Mouse (Mus musculus) urinary bladder, postnatal 4 days (tissue): ENCODE measurements around the gene Trpd52l3.
"Not testable (repeated sequence)": the region's sequence is repeated elsewhere in the genome, so short reads cannot be mapped to it uniquely, and the experiment has no call there.

Source experiments
- DNase-seq, 2 experiments: peaks; one replicate each; pipeline ENCODE4 v3.0.0; 2021 to 2022; ENCODE audit warnings: low spot score in 2 of 2

Gene Trpd52l3

DNA sequence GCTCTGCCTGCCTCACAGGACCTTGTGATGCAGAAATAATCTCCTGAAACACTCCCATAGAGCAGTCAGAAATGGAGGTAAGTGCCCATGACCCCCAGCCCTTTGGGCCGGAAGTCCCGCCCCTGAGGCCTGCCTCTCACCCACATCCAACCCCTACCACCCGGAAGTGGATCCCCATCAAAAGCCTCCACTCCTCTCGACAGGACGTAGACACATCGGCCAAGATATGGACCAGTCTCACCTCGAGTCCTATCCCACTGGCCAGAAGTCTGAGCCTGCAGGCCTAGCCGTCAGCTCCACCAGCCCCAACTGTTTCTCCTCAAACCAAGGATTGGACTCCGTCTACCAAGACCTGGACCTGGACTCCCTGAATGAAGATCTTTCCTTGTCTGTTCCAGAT is at the start of gene Trpd52l3:
TSS of gene Trpd52l3 (plus strand) at position 170 of the 400 bp plus-strand sequence.
- no peak for DNase-seq

DNA sequence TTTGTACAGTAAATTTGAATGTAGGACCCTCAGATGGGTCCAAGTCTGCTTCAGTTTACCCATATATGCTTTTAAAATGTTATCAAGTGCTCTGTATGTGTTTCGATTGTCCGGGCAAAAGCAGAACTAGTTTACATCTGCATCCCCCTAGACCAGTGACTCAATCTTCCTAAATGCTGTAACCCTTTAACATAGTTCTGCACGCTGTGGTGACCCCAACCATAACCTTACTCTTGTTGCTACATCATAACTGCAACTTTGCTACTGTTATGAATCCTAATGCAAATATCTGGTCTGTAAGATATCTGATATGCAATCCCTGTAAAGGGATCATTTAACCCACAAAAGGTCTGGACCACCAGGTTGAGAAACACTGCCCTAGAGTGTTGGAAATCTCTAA is 49.8 kb upstream of the Trpd52l3 start:
- DNase-seq, result no peak

DNA sequence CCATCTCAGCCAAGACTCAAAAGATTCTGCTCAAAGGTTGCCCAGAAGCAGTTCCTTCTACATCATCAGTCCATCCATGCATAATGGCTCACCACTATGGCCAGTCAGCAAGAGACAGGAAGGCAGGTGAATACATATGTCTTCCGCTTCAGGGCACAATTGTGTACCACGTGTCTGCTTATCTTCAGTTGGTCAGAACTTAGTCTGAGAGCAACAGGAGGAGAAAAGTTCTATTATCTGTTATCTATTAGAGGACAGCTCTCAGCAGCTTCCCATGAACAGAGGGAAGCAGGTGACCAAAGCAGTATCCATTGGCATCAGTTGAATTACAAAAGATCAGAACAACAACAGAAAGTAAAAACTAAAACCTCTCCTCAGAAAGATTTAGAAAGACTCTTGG is 48.1 kb upstream of the Trpd52l3 start:
- no peak for DNase-seq

DNA sequence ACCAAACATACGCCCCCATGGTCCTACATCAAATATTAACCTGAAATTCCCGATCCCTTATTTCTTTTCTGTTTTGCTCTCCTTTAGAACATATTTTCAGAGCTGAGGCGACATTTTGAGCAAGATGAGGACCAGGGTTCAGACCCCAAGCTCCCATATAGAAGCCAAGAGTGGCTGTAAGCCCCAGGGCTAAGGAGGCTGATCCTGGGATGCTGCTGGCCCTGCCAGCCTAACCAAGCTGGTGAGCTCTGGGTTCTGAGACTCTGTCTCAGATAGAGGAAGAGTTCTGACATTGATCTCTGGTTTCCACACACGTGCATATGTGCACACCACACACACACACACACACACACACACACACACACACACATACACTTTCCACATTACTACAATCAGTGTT is 42.7 kb upstream of the Trpd52l3 start:
- no peak for DNase-seq

DNA sequence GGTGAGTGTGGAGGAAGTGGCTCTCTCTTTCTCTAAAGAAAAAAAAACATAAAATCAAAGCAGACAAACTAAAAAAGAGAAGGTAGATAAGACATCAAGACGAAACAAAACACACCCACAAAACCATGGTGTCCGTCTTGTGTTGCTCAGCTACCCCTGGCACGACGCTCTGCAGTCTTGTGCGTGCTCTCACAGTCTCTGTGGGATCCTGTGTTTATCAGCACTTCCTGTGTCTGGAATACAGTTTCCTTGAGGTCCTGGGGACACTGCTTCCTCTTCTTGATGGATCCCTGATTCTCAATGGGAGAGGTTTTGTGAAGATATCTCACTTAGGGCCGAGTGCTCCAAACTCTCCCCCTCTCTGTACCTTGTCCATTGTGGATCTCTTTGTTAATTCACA is 41.7 kb upstream of the Trpd52l3 start:
- DNase-seq, result no peak

DNA sequence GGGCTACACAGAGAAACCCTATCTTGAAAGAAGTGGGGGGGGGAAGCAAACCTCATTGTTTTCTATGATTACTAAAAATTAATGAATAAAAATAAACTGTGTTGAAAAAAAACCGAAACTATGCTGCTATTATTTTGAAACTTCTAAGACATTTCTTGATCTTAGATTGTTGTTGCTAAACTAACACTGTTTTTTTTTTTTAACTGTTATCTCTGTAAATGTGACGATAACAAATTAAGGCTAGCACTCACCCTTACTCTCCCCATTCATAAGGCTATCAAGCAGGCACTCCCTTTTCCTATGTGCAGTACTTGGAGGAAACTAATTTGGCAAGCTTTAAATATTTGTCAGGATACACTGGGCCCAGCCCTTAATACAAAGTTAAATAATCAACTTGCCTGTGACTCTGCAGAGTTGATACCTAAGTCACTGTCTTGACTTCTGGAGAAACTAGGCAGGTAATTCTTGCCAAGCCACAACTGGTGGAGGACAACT is 39.9 kb upstream of the Trpd52l3 start:
- no peak for DNase-seq

DNA sequence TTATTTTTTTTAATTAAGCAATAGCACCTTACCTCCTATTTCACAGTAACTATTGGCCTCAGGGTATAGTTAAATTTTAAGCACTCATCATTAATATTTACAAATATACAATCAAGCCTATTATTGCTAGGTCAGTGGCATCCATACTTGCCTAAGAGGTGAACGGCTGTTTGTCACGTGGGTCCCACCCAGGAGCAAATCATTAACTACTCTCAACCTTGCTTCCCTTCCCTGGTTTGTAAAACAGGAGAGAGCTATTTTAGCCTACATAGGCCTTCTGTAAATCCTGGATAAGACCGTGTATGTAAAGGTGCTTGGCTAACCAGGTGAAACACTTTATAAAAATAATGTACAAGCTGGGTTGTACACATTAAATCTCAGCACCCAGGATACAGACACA is 35.6 kb upstream of the Trpd52l3 start:
- DNase-seq, result no peak

DNA sequence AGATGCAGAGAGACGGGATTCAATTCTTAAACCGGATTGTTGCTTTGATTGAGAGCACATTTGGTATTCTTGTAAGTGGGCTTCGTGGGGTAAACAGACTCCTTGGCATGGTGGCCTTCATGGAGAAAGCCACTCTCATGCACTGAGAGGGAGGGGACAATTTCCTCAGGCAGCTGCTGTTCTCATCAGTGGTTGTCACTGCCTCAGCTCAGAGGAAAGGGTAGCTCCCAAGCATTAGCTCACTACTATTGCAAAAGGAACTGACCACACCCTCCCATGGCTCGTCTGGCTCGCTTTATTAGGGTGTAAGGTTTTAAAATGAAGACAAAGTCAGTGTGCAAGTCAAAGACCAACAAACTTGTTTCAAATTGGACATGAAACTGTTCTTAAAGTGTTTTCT is 30.2 kb upstream of the Trpd52l3 start:
- DNase-seq, result no peak

DNA sequence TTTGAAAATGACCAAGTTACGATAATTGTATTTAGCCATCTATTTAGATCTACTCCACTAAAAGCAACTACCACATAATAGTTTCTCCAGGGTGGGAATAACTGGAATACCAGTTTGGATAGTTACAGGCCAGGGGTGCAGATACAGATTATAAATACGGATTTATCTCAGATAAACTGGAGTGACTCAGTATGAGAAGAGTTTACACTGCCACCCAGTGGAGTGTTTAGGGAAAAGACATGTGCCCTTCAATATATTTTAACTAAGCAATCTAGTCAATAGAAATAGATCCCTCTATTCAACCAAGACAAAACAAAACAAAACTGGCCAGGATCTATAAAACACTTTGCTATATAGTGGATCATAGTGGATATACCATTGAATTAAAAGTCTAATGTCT is 24.7 kb upstream of the Trpd52l3 start:
- no peak for DNase-seq

DNA sequence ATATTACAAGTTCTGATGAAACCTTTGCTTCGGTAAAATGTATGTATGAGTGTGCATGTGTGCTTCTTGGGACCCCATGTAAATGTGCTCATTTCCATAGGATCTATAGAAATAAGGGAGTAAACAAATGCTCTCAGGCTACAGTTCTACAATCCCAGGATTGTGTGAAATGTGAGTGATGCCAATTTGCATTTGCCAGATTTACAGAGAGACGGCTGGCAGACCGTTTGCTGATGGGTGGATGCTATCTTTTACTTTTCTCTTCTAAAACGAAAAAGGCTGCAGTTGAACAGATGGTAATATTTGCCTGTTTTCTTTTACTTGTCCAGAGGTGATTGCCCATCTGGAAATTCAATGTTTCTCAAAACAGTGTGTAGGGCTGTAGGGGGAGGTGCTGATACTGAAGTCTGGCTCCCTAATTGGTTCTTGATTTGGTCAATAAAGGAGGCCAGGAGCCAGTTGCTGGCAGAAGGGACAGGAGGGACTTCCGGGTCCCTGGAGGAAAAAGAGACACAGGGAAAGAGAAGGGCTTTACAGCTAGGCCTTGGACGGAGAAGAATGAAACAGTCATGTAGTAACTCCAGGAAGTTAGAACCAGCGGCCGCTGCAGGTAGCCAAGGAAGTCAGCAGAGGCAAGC is 24.0 kb upstream of the Trpd52l3 start:
- DNase-seq, result no peak

DNA sequence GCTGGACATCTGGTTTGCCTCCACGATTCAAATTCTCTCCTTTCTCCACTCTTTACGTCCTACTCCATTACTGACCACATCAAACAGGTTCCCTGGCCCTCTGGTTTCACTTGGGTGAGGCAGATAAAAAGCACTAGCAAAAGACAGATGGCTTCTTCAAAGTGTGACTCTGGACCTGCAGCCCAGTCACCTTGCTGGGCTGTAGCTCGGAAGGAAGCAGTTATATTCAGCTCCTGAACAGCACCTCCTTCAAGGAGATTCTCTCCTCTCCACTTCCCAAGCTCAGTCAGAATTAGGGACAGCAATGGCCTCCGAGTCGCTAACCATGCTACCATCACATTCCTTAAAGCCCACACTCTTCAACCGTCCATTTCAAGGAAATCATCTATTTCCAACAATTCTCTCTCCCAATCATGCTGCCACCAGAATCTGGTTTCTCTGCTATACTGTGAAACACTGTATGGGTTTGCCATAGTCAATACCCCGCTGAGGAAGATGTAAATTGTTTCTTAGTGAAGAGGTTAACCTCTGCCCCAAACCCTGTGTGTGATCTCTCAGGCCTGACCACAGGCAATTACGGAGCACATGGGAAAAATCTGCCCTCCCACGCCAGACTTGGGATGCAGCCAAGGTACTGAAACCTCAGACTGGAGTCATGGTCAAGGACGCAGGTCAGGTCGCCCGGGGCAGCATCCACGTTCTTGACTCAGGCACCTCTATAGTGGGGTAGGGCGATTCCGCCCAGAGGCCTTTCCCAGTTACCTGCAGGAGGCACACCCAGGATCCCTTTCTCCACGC is 19.2 kb upstream of the Trpd52l3 start:
- DNase-seq, result peak in 1 of 2 experiments; percentile 64

DNA sequence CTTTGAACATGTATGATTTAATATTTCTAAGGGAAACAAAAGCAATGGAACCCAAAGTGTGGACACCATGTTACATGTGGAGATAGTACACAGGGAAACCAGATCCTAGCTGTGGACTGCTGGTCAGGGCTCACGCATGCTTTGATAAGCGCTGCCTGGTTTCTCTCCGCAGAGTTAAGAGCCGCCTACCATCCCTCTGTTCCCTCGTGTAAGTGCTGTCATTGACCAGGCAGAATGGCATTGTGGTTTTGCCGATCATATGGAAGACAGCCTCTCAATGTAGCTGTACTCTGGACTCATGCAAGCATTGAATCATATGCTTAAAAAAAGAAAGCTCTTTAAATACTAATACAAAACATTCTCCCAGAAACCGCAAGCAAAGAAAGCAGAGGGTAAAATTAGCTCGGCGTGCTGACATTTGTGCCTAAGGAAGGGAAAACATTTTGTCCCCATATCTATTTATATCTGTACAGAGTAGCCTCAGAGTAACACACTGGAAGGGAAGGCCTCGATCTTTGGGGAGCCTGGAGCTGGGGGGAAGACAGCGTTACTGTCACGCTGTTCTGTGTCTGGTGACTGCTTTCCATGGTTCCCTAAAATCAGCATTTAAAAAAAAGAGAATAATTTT is 17.0 kb upstream of the Trpd52l3 start:
- DNase-seq, result no peak

DNA sequence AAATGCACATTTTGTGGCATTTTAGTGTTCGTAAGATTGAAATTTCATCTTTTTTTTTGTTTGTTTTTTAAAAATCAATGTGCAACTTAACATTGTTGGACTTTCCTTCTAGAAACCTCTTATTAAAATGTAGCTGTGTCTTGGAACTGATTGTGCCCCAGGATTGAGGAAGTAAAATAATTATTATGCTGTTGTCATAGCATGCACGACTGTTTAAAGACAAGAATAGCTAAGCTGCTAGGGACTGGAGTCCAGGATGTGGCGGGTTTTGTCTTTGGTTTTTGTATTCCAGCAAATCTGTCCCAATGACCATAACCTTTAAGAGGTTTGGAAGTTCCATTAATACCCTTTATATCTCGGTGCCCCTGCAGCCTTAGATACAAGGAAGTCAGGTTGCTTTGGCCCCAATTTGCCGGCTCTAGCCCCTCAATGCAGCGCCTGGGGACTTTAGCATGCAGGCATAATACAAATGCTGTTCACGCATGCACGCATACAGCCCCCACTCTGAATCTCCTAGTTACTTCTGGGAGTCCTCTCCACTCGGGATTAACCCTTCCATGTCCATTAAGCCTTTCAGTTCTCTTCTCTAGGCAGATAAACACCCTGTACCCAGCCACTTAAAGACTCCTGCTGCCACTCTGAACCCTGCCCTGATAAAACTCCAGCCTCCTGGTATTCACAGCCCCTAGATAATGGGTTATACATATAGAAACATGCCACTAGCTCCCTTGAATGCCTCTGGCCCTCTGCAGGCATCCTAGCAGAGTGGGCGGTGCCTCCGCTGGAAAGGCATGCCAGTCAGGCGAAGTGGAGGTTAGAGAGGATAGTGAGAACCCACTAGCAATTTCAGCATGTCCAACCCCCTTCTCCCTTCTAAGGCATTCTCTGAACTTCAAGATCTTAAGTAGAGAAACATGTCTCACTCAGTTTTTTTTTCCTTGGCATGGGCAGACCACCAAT is 2.9 kb upstream of the Trpd52l3 start:
- no peak for DNase-seq

DNA sequence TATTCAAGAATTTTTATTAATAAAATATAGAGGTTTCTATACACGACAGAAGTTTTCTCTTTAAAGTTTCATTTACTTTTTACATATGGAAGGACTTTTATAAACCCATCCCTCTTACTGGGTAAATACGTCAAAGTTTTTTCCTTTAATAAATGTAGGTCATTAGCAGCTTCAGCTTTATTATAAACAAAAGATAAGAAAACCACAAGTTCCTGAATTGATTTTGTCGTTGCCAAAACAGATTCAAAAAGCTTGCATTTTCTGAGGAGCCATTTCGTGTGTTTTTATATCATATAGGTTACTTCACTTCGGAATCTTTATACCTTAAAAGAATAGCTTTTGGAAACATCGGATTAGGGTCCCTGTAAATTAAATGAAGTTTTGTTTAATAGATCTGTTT is 2.0 kb upstream of the Trpd52l3 start:
- DNase-seq, result no peak

DNA sequence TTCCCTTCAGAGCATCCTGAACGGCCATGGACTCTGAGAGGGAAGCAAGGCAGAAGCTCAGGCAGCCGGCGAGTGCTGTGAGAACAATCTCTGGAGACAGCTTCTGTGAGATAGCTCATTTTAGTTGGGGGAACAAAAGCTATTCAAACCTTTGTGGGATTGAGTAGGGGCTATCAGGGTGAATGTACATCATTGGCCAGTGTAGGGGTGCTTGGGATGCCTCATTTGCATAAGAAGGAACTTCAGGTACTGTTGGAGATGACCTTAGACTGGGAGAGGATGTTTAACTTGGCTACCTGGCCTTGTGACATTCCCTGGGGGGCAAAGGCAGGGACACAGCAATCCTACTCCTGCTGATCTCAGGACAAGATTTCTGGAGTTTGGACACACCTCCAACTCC is 2.8 kb downstream of the Trpd52l3 start:
- DNase-seq, result no peak

DNA sequence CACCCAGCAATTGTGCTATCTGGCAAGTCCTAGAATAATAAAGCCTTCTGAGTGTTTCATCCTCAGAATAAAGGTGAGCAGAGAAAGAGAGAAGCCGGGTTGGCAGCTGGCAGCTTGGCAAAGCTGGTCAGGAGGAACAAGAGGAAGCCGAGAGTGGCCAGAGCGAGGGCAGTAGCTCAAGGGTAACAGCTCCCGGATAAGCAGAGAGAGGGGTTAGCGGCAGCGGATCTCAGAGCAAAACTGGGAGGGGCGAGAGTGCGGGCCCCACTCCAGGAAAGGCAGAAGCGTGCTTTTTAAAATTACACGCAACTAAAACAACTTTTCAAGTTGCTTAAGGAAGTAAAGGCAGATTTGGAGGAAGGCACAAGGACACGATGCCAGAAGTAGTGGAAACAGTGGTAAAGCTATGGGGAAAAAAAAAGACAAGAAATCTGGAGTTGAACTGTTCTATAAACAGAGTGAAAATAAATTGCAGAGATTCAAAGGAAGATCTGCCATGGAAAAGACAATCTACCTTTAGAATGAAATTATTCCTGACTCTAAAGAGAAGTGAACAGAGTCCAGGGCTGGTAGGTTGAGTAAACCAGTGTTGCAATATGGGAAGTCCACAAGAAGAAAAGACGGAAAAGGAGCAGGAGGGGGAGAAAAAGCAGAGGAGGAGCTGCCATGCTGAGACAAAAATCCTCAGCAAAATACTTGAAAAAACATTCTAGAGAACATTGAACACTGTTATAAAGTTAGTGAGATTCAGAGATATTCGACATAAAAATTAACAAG is 7.1 kb downstream of the Trpd52l3 start:
- no peak for DNase-seq

DNA sequence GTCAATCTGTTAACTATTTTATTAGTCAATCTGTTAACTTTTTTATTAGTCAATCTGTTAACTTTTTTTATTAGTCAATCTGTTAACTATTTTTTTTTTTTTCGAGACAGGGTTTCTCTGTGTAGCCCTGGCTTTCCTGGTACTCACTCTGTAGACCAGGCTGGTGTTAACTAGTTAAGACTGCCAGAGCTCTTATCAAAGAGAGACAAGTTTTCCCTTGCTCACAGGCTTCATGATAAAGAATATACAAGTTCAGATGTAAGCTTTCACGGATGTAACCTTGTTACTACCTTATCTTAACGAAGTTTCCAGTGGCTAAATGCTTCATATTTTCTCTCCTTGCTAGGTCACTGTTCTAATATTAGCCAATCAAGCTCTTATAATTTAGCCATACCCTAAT is 10.7 kb downstream of the Trpd52l3 start:
- DNase-seq, result no peak

DNA sequence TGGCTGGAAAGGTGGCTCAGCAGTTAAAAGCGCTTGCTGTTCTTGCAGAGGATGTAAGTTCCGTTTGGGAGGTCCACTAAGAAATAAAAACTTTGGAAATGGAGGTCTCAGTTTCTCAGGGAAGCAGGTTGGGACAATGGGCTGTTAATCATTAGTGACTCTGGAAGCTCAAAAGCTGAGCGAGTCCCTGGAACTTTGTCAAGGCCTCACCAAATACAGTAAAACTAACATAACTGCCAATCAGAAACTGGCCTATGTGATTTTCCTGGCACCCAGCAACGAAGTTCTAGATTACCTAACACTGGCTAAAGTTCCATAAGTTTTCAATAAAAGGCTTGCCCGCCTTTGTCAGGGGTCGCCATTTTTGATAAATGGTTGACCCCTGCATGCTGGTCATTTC is 12.6 kb downstream of the Trpd52l3 start:
- no peak for DNase-seq

DNA sequence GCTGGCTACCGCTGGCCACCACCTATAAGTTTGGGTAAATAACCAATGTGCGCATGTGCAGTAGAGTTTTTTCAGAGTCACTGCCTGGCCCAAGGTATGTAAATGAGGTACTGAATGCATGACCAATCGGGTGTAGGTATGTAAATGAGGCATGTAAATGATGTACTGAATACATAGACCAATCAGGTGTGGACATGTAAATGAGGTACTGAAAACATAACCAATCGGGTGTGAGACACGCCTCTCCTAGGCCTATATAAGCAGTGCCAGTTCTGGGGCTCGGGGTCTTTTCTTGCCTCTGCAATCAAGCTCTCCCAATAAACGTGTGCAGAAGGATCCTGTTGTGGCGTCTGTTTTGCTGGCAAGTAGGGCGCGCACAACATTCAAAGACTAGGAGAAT is 19.8 kb downstream of the Trpd52l3 start:
- DNase-seq, result not testable (repeated sequence)

DNA sequence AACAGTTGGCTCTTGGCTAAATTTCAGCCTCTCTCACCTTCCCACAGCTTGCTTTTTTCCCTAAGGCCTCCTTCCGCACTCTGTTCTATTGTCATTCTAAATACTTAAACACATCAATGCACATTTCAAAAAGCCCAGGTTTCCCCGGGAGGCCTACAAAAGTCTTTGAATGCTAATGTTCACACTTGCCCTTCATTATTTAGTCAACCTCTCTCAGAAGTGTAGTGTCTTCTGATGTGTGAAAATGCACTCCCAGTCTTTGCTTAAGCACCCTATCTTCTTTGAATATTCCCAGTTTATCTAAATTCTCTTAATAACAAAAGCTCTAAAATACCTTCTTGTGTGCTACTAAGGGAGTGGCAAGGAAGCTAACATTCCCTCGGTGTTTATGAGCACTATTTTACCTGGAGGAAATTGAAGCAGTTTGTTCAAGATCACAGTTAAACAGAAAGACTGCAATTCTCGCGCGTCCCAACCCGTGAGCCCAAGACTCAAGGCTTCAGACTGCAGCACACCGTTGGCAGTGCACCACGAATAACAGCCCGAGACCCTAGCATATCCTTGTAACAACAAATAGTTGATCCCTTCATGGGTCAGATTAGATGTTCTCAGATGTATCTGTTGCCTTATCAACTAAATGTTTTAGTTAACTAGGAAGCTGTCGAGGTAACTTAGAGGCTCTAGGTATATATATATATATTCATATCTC is 25.6 kb downstream of the Trpd52l3 start:
- DNase-seq, result no peak
